Mouse (Mus musculus) adrenal gland, adult 2 months (tissue): ENCODE results near the gene Tor1b. TPM values are rescaled to one million over a fixed set of nuclear protein-coding genes. Genes with fewer than 3 reads are reported as not detected.

Source experiments
- DNase-seq: peaks from one replicate; pipeline ENCODE4 v3.0.0; 2021
- polyA plus RNA-seq: library from polyadenylated mRNA; depleted of rRNA; stranded (reverse); fragments of >200 nt; gene quantifications from 2 replicates; pipeline ENCODE4 v1.2.3, GENCODE M21; 2012; rRNA removed
- total RNA-seq, 2 experiments: library from RNA; stranded (reverse); gene quantifications; 2 replicates each; pipeline ENCODE4 v1.2.3; 2021

The Tor1b gene
- total and polyA plus RNA-seq, 3 experiments, result 49.6 to 81.7 (median 51.2) TPM

DNA sequence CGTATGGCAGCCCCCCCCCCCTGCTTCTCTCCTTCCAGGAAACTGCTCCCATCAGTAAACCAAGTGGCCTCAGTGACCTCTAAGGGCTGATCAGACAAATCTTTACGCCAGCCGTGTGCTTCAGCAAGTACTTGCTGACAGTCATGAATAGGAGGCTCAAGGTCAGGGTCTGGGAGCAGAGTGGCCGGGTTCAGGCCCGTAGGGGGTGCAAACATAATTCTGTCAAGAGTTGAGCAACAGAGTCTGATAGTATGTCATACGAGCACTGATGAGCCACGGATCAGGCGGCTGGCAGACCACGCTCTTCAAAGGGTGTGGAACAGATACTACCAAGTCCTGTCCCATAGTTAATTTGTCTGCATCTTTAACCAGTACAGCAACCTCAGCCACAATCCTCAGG lies 37.5 kb downstream of the Tor1b start:
- peak; percentile 81 for DNase-seq

DNA sequence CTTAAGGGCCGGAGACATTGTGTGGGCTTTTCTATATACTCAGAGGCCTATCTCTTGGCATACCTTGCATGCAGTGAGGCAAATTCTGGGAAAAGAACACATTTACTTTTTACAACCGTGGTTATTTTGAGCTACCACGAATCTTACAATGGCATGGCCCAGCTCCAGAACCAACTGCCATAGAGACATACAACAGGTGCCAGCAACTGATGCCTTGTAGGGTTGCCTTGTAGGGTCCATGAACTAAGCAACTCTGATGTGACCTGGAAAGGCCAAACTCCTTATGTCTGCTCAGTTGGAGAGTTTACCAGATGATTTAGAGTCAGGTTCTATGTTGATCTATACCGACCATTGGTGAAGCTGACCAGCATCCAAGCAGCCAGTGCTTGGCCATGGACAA lies 42.1 kb downstream of the Tor1b start:
- no peak for DNase-seq

DNA sequence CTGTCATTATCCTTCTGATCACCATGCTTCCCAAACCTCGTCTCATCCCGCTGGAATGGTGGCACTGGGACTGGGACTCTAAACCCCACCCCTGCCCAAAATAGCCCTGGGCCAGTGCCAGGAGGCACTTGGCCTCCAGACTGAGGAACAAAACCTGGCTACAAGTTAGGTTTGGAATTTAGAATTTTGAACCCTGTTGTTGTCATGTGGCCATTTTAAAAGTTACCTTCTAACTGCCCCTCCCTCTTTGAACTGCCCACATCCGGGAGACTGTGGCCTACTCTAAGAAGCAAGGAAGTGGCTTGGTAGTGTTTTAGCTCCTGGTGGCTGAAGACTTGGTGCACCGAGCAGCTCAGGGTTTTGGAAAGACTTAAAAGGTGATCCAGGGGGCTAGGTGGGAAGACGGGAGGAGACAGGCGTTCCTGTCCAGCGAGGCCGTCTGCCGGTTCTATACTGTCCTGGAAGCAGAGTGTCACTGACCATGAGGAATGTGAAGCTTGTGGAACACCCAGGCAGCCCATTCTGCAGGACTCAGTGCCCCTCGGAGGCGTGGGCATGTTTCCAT lies 42.8 kb downstream of the Tor1b start:
- DNase-seq, result peak; percentile 55

GRCm38 (mm10) chr2:30998443-30999260 lies 45.9 kb downstream of the Tor1b start:
- no peak for DNase-seq

- no peak for DNase-seq
Observed at GRCm38 (mm10) chr2:31002857-31003256, 50.1 kb downstream of the Tor1b start.

GRCm38 (mm10) chr2:31005453-31005852 lies 52.7 kb downstream of the Tor1b start:
- no peak for DNase-seq

DNA sequence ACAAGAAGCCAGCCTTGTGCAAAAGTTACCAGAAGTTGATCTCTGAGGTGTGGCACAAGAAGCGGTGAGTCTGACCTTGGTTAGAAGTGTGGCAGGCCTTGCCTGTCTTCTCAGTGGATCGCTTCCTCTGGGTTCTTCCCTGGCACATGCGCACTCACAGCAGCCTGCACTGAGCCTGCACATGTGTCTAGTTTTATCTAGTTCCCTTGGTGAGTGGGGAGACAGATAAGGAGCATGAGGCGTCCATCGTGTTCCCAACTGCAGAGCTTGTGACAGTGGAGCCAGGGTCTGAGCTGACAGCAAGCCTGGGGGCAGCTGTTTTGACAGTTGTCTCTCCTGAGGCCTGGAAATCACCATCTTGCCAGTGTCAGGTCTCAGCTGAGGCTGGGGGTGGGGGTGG lies 53.7 kb downstream of the Tor1b start:
- DNase-seq, result no peak

GRCm38 (mm10) chr2:31007208-31007607 lies 54.4 kb downstream of the Tor1b start:
- DNase-seq, result no peak

Other genes starting within 250 kb of the Tor1b start
- gene 1700001O22Rik, start 149.3 kb upstream of the Tor1b start, total RNA-seq, result 1 to 10 TPM; 1.8 to 5.0 TPM
- 2.8 and 3.6 TPM in 2 replicates for gene 1700001O22Rik, start 149.3 kb upstream of the Tor1b start, polyA plus RNA-seq
- gene Ntmt1, start 145.1 kb upstream of the Tor1b start, total RNA-seq, result 10 to 100 TPM; 33.5 to 45.4 TPM
- gene Ntmt1, start 145.1 kb upstream of the Tor1b start, polyA plus RNA-seq, result 69.9 and 77.1 TPM in 2 replicates
- 10 to 100 TPM; 24.7 to 30.3 TPM for gene Asb6, start 122.6 kb upstream of the Tor1b start, total RNA-seq
- 58.2 and 62.5 TPM in 2 replicates for gene Asb6, start 122.6 kb upstream of the Tor1b start, polyA plus RNA-seq
- 1 to 10 TPM; 2.1 to 2.2 TPM for gene Prrx2, start 118.0 kb upstream of the Tor1b start, total RNA-seq
- gene Prrx2, start 118.0 kb upstream of the Tor1b start, polyA plus RNA-seq, result 4.3 and 5.0 TPM in 2 replicates
- 10 to 100 TPM; 25.4 to 34.1 TPM for gene Ptges, start 23.1 kb upstream of the Tor1b start, total RNA-seq
- 37.9 and 73.5 TPM in 2 replicates for gene Ptges, start 23.1 kb upstream of the Tor1b start, polyA plus RNA-seq
- gene Tor1a, start 15.0 kb downstream of the Tor1b start, total RNA-seq, result 10 to 100 TPM; 33.5 to 37.5 TPM
- 57.0 and 60.9 TPM in 2 replicates for gene Tor1a, start 15.0 kb downstream of the Tor1b start, polyA plus RNA-seq
- 10 to 100 TPM; 45.3 to 50.7 TPM for gene BC005624, start 29.2 kb downstream of the Tor1b start, total RNA-seq
- gene BC005624, start 29.2 kb downstream of the Tor1b start, polyA plus RNA-seq, result 5.6 and 7.8 TPM in 2 replicates
- gene Usp20, start 29.3 kb downstream of the Tor1b start, total RNA-seq, result 10 to 100 TPM; 24.2 to 38.1 TPM
- gene Usp20, start 29.3 kb downstream of the Tor1b start, polyA plus RNA-seq, result 21.1 and 32.9 TPM in 2 replicates
- gene Fnbp1, start 189.0 kb downstream of the Tor1b start, total RNA-seq, result 10 to 100 TPM; 59.7 to 73.4 TPM
- gene Fnbp1, start 189.0 kb downstream of the Tor1b start, polyA plus RNA-seq, result 34.3 and 35.6 TPM in 2 replicates
- 10 to 100 TPM; 54.9 to 55.8 TPM for gene Gpr107, start 199.4 kb downstream of the Tor1b start, total RNA-seq
- 18.2 and 21.7 TPM in 2 replicates for gene Gpr107, start 199.4 kb downstream of the Tor1b start, polyA plus RNA-seq